Mouse (Mus musculus) kidney, embryonic 15.5 days (tissue): ENCODE data around the gene Gabra1. TPM values are rescaled to one million over a fixed set of nuclear protein-coding genes. Genes with fewer than 3 reads are reported as not detected.

Experiments used
- polyA plus RNA-seq: library from polyadenylated mRNA; unstranded; fragments of >200 nt; fragmentation: Nextera tagmentation; extraction: Ambion mirVana; gene quantifications from 2 replicates; pipeline ENCODE4 v1.2.1, GENCODE M21; 2015

Gene Gabra1
- polyA plus RNA-seq, 1 experiment from 2014 or later = 2.5 TPM

Other genes starting within 250 kb of the Gabra1 start
- gene Gabrg2, start 182.1 kb downstream of the Gabra1 start, polyA plus RNA-seq = 0.23 and 0.43 TPM in 2 replicates
- not detected in 2 replicates for gene Gabra6, start 138.1 kb upstream of the Gabra1 start, polyA plus RNA-seq
- 1.3 and 1.4 TPM in 2 replicates for gene Gabrb2, start 236.8 kb upstream of the Gabra1 start, polyA plus RNA-seq